Mouse (Mus musculus): ENCODE data around the gene Cmss1.

DNA sequence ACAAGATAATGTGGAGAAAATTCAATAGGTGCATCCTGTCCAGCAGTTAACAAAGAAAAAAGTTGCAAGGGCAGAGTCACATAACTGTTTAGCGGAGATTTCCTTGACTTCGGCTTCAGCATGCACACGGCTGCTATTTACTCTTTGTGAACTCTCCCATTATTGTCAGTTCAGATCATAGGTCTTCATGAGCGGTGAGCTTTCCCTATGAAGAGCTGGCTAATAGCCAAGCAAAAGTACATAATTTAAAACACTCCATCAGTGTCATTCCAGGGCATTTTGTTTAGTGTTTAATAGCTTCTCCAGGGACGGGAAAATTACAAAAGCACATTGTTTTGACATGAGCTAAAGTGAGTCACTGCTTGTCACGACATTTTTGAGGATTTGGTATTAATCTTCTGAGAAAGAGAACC, 74.6 kb downstream of the Cmss1 start:
- TF ChIP-seq CTCF (IDR thresholded peaks at IDR 0.05; ENCODE audit: low read depth) (no peak), EP300 (IDR thresholded peaks at IDR 0.05; ENCODE audit: low read depth) (no peak)

All from liver, postnatal 0 days (tissue).